Mouse (Mus musculus): ENCODE results near the gene Ciao2a. TPM values are rescaled to one million over a fixed set of nuclear protein-coding genes. Genes with fewer than 3 reads are reported as not detected.

The Ciao2a gene
- total RNA-seq, 1 experiment = 55.9 TPM

- TF ChIP-seq ZNF384 (IDR thresholded peaks at IDR 0.05; ENCODE audit: low read depth, low read length) = no peak
- TF ChIP-seq MAFK (IDR thresholded peaks at IDR 0.05; ENCODE audit: insufficient read depth, low read depth, low read length) = no peak
- no peak for TF ChIP-seq CHD2 (IDR thresholded peaks at IDR 0.05; ENCODE audit: low read depth, low read length)
- TF ChIP-seq ZC3H11A (IDR thresholded peaks at IDR 0.05; ENCODE audit: borderline replicate concordance, low read depth, low read length) = no peak
- no peak for TF ChIP-seq HCFC1 (IDR thresholded peaks at IDR 0.05; ENCODE audit: borderline replicate concordance, insufficient read depth, low read length)
- in situ Hi-C loops (cut with MboI; ENCODE audit: low sequenced_read_pairs in 2 of 2, unreplicated experiment in 2 of 2) = no loop called here
Measured at GRCm38 (mm10) chr9:66171275-66171921, 45.0 kb downstream of the Ciao2a start.

GRCm38 (mm10) chr9:66173316-66173855, 47.0 kb downstream of the Ciao2a start:
- Histone ChIP-seq H3K27ac (ENCODE audit: insufficient read depth, low read depth, low read length, poor library complexity, severe bottlenecking) (no peak overlapping the region), H3K36me3 (ENCODE audit: control insufficient read depth, insufficient read depth, low read length, poor library complexity, severe bottlenecking) (no peaks in the 10 kb centered on the region), H3K9me3 (ENCODE audit: control insufficient read depth, insufficient read depth, low read depth, low read length) (no peaks in the 10 kb centered on the region), H3K4me3 (ENCODE audit: insufficient read depth in 1 of 2, low read depth in 1 of 2, low read length in 2 of 2, poor library complexity in 1 of 2, severe bottlenecking in 1 of 2) (no peak overlapping the region), H3K4me1 (ENCODE audit: control insufficient read depth in 2 of 2, insufficient read depth in 2 of 2, low read length in 2 of 2, poor library complexity in 1 of 2) (no peaks in the 10 kb centered on the region), H3K9ac (ENCODE audit: insufficient read depth, low read depth, low read length, poor library complexity, severe bottlenecking) (no peak overlapping the region)
- no peak for DNase-seq (ENCODE audit: low read depth, low spot score)
- in situ Hi-C loops (cut with MboI; ENCODE audit: low sequenced_read_pairs in 2 of 2, unreplicated experiment in 2 of 2) = no loop called here
- TF ChIP-seq MAFK (IDR thresholded peaks at IDR 0.05; ENCODE audit: insufficient read depth, low read depth, low read length) (no peak), CHD2 (IDR thresholded peaks at IDR 0.05; ENCODE audit: low read depth, low read length) (no peak), ZC3H11A (IDR thresholded peaks at IDR 0.05; ENCODE audit: borderline replicate concordance, low read depth, low read length) (no peak), ZNF384 (IDR thresholded peaks at IDR 0.05; ENCODE audit: low read depth, low read length) (no peak), HCFC1 (IDR thresholded peaks at IDR 0.05; ENCODE audit: borderline replicate concordance, insufficient read depth, low read length) (no peak)

More at GRCm38 (mm10) chr9:66171275-66171921, 45.0 kb downstream of the Ciao2a start:
- no peaks in the 10 kb centered on the region for H3K9me3 ChIP-seq (ENCODE audit: control insufficient read depth, insufficient read depth, low read depth, low read length)
- no peak overlapping the region for H3K9ac ChIP-seq (ENCODE audit: insufficient read depth, low read depth, low read length, poor library complexity, severe bottlenecking)
- H3K27ac ChIP-seq (ENCODE audit: insufficient read depth, low read depth, low read length, poor library complexity, severe bottlenecking) = no peak overlapping the region
- H3K4me3 ChIP-seq (ENCODE audit: insufficient read depth in 1 of 2, low read depth in 1 of 2, low read length in 2 of 2, poor library complexity in 1 of 2, severe bottlenecking in 1 of 2) = no peak overlapping the region
- no peaks in the 10 kb centered on the region for H3K36me3 ChIP-seq (ENCODE audit: control insufficient read depth, insufficient read depth, low read length, poor library complexity, severe bottlenecking)
- H3K4me1 ChIP-seq (ENCODE audit: control insufficient read depth in 2 of 2, insufficient read depth in 2 of 2, low read length in 2 of 2, poor library complexity in 1 of 2) = no peaks in the 10 kb centered on the region
- DNase-seq (ENCODE audit: low read depth, low spot score) = no peak

GRCm38 (mm10) chr9:66174985-66175384, 48.6 kb downstream of the Ciao2a start:
- Histone ChIP-seq H3K4me1 (ENCODE audit: control insufficient read depth in 2 of 2, insufficient read depth in 2 of 2, low read length in 2 of 2, poor library complexity in 1 of 2) (no peaks in the 10 kb centered on the region), H3K27ac (ENCODE audit: insufficient read depth, low read depth, low read length, poor library complexity, severe bottlenecking) (no peak overlapping the region), H3K9ac (ENCODE audit: insufficient read depth, low read depth, low read length, poor library complexity, severe bottlenecking) (no peak overlapping the region), H3K9me3 (ENCODE audit: control insufficient read depth, insufficient read depth, low read depth, low read length) (no peaks in the 10 kb centered on the region), H3K36me3 (ENCODE audit: control insufficient read depth, insufficient read depth, low read length, poor library complexity, severe bottlenecking) (no peaks in the 10 kb centered on the region), H3K4me3 (ENCODE audit: insufficient read depth in 1 of 2, low read depth in 1 of 2, low read length in 2 of 2, poor library complexity in 1 of 2, severe bottlenecking in 1 of 2) (no peak overlapping the region)
- TF ChIP-seq ZNF384 (IDR thresholded peaks at IDR 0.05; ENCODE audit: low read depth, low read length) (no peak), HCFC1 (IDR thresholded peaks at IDR 0.05; ENCODE audit: borderline replicate concordance, insufficient read depth, low read length) (no peak), MAFK (IDR thresholded peaks at IDR 0.05; ENCODE audit: insufficient read depth, low read depth, low read length) (no peak), ZC3H11A (IDR thresholded peaks at IDR 0.05; ENCODE audit: borderline replicate concordance, low read depth, low read length) (no peak), CHD2 (IDR thresholded peaks at IDR 0.05; ENCODE audit: low read depth, low read length) (no peak)
- DNase-seq (ENCODE audit: low read depth, low spot score) = no peak
- in situ Hi-C loops (cut with MboI; ENCODE audit: low sequenced_read_pairs in 2 of 2, unreplicated experiment in 2 of 2) = no loop called here

GRCm38 (mm10) chr9:66177975-66178374, 51.6 kb downstream of the Ciao2a start:
- no peaks in the 10 kb centered on the region for H3K36me3 ChIP-seq (ENCODE audit: control insufficient read depth, insufficient read depth, low read length, poor library complexity, severe bottlenecking)
- H3K9me3 ChIP-seq (ENCODE audit: control insufficient read depth, insufficient read depth, low read depth, low read length) = no peaks in the 10 kb centered on the region
- H3K27ac ChIP-seq (ENCODE audit: insufficient read depth, low read depth, low read length, poor library complexity, severe bottlenecking) = no peak overlapping the region
- in situ Hi-C loops (cut with MboI; ENCODE audit: low sequenced_read_pairs in 2 of 2, unreplicated experiment in 2 of 2) = no loop called here
- DNase-seq (ENCODE audit: low read depth, low spot score) = no peak
- TF ChIP-seq MAFK (IDR thresholded peaks at IDR 0.05; ENCODE audit: insufficient read depth, low read depth, low read length) (no peak), ZNF384 (IDR thresholded peaks at IDR 0.05; ENCODE audit: low read depth, low read length) (no peak), HCFC1 (IDR thresholded peaks at IDR 0.05; ENCODE audit: borderline replicate concordance, insufficient read depth, low read length) (no peak), ZC3H11A (IDR thresholded peaks at IDR 0.05; ENCODE audit: borderline replicate concordance, low read depth, low read length) (no peak), CHD2 (IDR thresholded peaks at IDR 0.05; ENCODE audit: low read depth, low read length) (no peak)
- H3K4me3 ChIP-seq (ENCODE audit: insufficient read depth in 1 of 2, low read depth in 1 of 2, low read length in 2 of 2, poor library complexity in 1 of 2, severe bottlenecking in 1 of 2) = no peak overlapping the region
- peaks cover 0 to 4% of the 10 kb centered on the region in 2 experiments; a peak in 1 of 4 replicates for H3K4me1 ChIP-seq (ENCODE audit: control insufficient read depth in 2 of 2, insufficient read depth in 2 of 2, low read length in 2 of 2, poor library complexity in 1 of 2)
- H3K9ac ChIP-seq (ENCODE audit: insufficient read depth, low read depth, low read length, poor library complexity, severe bottlenecking) = no peak overlapping the region

Data from ES-E14 (cell line).